Mouse (Mus musculus): ENCODE measurements around the gene Olfr305.
"Not testable (repeated sequence)": the region's sequence is repeated elsewhere in the genome, so short reads cannot be mapped to it uniquely, and the experiment has no call there.

Olfr305 gene

DNA sequence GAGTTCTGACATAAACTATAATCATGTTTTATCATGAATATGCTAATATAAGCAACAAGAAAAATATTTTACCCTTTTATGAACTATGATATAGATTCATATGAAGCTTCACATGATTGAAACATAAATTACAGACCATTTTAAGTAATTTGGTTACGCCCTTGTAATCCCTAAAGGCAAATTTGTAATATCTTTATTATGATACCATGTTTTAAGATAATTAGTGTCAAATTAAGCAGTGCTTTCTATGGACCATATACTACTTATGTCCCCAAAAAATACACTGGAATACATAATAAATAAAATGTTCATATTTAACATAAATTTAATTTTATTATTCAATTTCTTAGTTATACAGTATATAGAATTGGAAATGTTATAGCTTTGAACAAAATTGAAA is at the start of gene Olfr305:
Olfr305 (minus strand) TSS at position 101 of the 400 bp plus-strand sequence.
- no peak for DNase-seq (ENCODE audit: low read depth, low spot score)

DNA sequence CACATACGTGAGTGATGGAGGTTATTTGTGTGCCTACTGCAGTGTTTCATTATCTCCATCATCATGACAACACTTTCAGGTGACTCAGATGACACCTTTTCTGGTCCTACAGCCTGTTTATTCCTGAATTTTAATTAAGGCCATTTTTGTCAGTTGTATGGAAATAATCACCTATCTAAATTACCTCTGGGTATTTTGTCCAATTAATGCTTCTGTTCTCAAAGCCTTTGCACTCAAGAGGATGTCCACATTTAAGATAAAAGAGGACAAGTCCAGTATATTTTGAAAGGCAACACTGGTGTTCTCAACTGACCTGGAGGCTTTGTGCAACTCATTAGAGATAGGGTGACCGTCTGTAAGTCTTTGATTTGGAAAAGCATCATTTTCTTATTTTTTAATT is 36.8 kb upstream of the Olfr305 start, which contains the start of gene Olfr301:
Olfr301 (plus strand) TSS at position 301 of the 400 bp plus-strand sequence.
- no peak for DNase-seq (ENCODE audit: low read depth, low spot score)

- DNase-seq (ENCODE audit: low read depth, low spot score), result no peak
These were observed 31.0 kb upstream of the Olfr305 start, which contains the start of gene Olfr303 for GRCm38 (mm10) chr7:86397689-86398088. Olfr303 (minus strand) TSS chr7:86397789.

DNA sequence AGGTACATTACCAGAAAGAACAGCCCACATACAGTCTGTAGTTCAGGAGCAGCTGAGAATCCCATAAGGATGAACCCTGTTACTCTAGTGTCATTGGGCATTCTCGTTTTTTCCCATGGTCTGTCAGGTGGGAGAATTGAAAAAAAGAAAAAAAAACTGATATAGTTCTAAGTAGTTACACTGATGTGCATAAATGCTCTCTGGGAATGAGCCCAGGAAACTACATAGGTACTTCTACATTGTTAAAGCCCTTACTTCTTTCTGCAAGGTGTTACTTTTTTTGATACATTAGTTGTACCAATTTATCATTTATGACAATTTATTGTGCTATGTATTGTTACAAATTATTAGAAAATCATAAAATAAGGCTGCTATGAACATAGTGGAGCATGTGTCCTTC is 19.8 kb upstream of the Olfr305 start, which contains the start of gene Olfr304:
Olfr304 (minus strand) TSS at position 101 of the 400 bp plus-strand sequence.
- no peak for DNase-seq (ENCODE audit: low read depth, low spot score)

- no peak for DNase-seq (ENCODE audit: low read depth, low spot score)
These were observed 19.0 kb upstream of the Olfr305 start for GRCm38 (mm10) chr7:86385769-86386168.

GRCm38 (mm10) chr7:86346296-86346695 is 20.4 kb downstream of the Olfr305 start:
- not testable (repeated sequence) for DNase-seq (ENCODE audit: low read depth, low spot score)

DNA sequence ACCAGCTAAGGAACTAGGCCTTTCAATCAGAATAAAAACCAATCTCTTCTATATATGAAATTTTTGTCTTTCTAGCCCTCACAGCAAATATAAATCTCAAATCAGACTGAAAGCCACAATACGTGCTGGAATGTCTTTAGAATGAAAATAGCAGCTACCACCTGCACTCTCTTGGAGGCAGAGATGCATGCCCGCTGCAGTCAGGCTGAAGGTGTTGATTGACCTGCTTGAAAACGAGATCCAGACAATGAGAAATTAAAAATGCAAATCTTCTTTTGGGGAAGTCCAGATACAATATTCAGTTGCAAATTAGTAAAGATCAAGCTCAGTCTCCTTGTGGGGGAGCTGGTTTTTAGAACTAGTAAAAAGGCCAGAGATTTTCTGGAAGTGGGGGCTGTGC is 22.5 kb downstream of the Olfr305 start:
- no peak for DNase-seq (ENCODE audit: low read depth, low spot score)

DNA sequence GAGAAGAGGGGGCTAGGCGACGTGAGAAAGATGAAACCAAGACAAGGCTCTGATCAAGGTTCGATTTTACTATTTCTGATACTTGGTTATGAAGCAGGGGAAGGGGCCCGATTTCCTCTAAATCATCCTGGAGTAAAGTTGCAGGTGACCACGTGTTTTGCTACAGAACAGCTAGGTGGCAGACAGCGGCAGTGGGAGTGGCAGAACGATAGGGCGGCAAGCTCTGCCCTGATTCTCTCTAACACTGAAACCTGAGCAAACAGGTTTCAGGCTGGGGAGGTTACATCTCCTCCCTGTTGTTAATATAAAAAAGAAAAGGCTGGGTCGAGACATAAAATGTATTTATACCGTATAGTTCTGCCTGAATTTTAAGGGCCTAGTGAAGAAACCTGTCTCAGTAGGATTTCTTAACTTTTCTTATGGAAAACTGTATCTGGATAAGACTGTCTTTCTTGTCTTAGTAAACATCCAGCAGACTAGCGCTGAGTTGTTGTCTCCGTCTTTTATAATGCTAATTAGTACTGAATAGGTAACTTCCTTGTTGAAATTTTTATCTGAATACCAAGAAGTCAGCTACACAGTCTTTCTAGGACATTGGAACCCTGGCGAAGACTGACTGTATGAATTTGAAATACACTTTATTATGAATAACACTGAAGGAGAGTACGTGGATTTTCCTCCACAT is 23.7 kb downstream of the Olfr305 start:
- DNase-seq (ENCODE audit: low read depth, low spot score), result no peak

DNA sequence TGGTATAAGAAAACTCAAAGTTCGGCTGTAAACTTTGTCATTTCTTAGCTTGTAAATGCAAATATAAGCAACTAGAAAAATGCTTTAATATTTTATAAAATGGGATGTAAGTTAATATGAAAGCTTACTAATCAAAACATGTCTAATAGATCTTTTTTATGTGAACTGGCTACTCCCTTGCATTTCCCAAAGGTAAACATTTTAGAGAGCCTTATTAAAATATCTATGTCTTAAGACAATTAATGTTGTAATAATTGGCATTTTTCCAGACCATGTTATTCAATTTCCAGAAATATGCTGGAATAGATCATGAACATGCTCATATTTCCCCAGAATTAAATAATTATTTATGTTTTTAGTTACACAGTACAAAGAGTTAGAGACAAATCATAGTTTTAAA is 29.2 kb downstream of the Olfr305 start, which contains the start of gene Olfr307:
Olfr307 (minus strand) TSS at position 101 of the 400 bp plus-strand sequence.
- DNase-seq (ENCODE audit: low read depth, low spot score), result no peak

GRCm38 (mm10) chr7:86325530-86325929 is 41.2 kb downstream of the Olfr305 start, which contains the start of gene Olfr308:
Olfr308 (minus strand) TSS chr7:86325630.
- DNase-seq (ENCODE audit: low read depth, low spot score), result no peak

- no peak for DNase-seq (ENCODE audit: low read depth, low spot score)
These were observed 45.4 kb downstream of the Olfr305 start for GRCm38 (mm10) chr7:86321323-86321722.

- DNase-seq (ENCODE audit: low read depth, low spot score), result no peak
These were observed 53.1 kb downstream of the Olfr305 start, which contains the start of gene Olfr309 for GRCm38 (mm10) chr7:86313608-86314007. Olfr309 (minus strand) TSS chr7:86313708.
